Mouse (Mus musculus) cortical plate, adult 2 months (tissue): ENCODE measurements around the gene Rpl9.

Experiments used
- CTCF ChIP-seq: fragments of 200-500 bp; IDR thresholded peaks from 2 replicates; pipeline ENCODE4 v1.5.1; 2011; ENCODE audit warnings: mild to moderate bottlenecking, control low read depth, low read length; ENCODE audit not compliant: insufficient read depth; ENCODE audit errors: extremely low read depth
- POLR2A ChIP-seq: fragments of 200-500 bp; IDR thresholded peaks from 2 replicates; pipeline ENCODE4 v1.6.1; 2011; ENCODE audit warnings: mild to moderate bottlenecking, low read length, control low read depth; ENCODE audit not compliant: insufficient read depth; ENCODE audit errors: extremely low read depth

- no peak for TF ChIP-seq CTCF
- TF ChIP-seq POLR2A = no peak
These were observed 43.5 kb upstream of the Rpl9 start for GRCm38 (mm10) chr5:65434471-65435362.
